Mouse (Mus musculus): ENCODE measurements at regions not wholly inside any gene's neighbourhood (a gene's known extent, or its start where the extent isn't known, plus 50 kb on each side); places are given as distances from the start of the nearest gene placed in this dataset.

- DNase-seq (ENCODE audit: low read depth, low spot score): no peak
These were observed 197.8 kb downstream of the Hs3st1 start for GRCm38 (mm10) chr5:39557376-39558001.

GRCm38 (mm10) chr5:39537044-39537443, 218.2 kb downstream of the Hs3st1 start:
- no peak for DNase-seq (ENCODE audit: low read depth, low spot score)

- DNase-seq (ENCODE audit: low read depth, low spot score): no peak
These were observed 218.9 kb downstream of the Hs3st1 start for GRCm38 (mm10) chr5:39536351-39536750.

- no peak for DNase-seq (ENCODE audit: low read depth, low spot score)
These were observed 245.0 kb downstream of the Hs3st1 start for GRCm38 (mm10) chr5:39510246-39510645.

GRCm38 (mm10) chr5:39482756-39483155, 272.5 kb downstream of the Hs3st1 start:
- no peak for DNase-seq (ENCODE audit: low read depth, low spot score)

- DNase-seq (ENCODE audit: low read depth, low spot score): no peak
These were observed 297.2 kb downstream of the Hs3st1 start for GRCm38 (mm10) chr5:39458116-39458525.

GRCm38 (mm10) chr5:39453706-39454105, 301.6 kb downstream of the Hs3st1 start:
- DNase-seq (ENCODE audit: low read depth, low spot score): no peak

- no peak for DNase-seq (ENCODE audit: low read depth, low spot score)
These were observed 314.5 kb downstream of the Hs3st1 start for GRCm38 (mm10) chr5:39440817-39441216.

GRCm38 (mm10) chr5:39437463-39438201, 317.6 kb downstream of the Hs3st1 start:
- DNase-seq (ENCODE audit: low read depth, low spot score): no peak

- no peak for DNase-seq (ENCODE audit: low read depth, low spot score)
These were observed 329.2 kb downstream of the Hs3st1 start for GRCm38 (mm10) chr5:39426053-39426452.

- DNase-seq (ENCODE audit: low read depth, low spot score): no peak
These were observed 331.6 kb downstream of the Hs3st1 start for GRCm38 (mm10) chr5:39423720-39424119.

GRCm38 (mm10) chr5:39418795-39419194, 336.5 kb downstream of the Hs3st1 start:
- no peak for DNase-seq (ENCODE audit: low read depth, low spot score)

- no peak for DNase-seq (ENCODE audit: low read depth, low spot score)
These were observed 337.5 kb downstream of the Hs3st1 start for GRCm38 (mm10) chr5:39417845-39418154.

GRCm38 (mm10) chr5:39417121-39417844, 338.0 kb downstream of the Hs3st1 start:
- DNase-seq (ENCODE audit: low read depth, low spot score): no peak

GRCm38 (mm10) chr5:39416597-39417023, 338.7 kb downstream of the Hs3st1 start:
- DNase-seq (ENCODE audit: low read depth, low spot score): peak; percentile 32

- no peak for DNase-seq (ENCODE audit: low read depth, low spot score)
These were observed 342.5 kb downstream of the Hs3st1 start for GRCm38 (mm10) chr5:39412756-39413155.

GRCm38 (mm10) chr5:39390391-39390987, 364.8 kb downstream of the Hs3st1 start:
- DNase-seq (ENCODE audit: low read depth, low spot score): no peak

GRCm38 (mm10) chr5:39384410-39384809, 370.9 kb downstream of the Hs3st1 start:
- no peak for DNase-seq (ENCODE audit: low read depth, low spot score)

- no peak for DNase-seq (ENCODE audit: low read depth, low spot score)
These were observed 381.1 kb downstream of the Hs3st1 start for GRCm38 (mm10) chr5:39374199-39374598.

GRCm38 (mm10) chr5:39348680-39349079, 406.6 kb downstream of the Hs3st1 start:
- DNase-seq (ENCODE audit: low read depth, low spot score): no peak

- DNase-seq (ENCODE audit: low read depth, low spot score): no peak
These were observed 408.3 kb downstream of the Hs3st1 start for GRCm38 (mm10) chr5:39347019-39347418.

- DNase-seq (ENCODE audit: low read depth, low spot score): no peak
These were observed 417.4 kb downstream of the Hs3st1 start for GRCm38 (mm10) chr5:39337917-39338316.
